Mouse (Mus musculus) adrenal gland, postnatal 10 days (tissue): ENCODE measurements around the gene Olfr1513. TPM values are rescaled to one million over a fixed set of nuclear protein-coding genes. Genes with fewer than 3 reads are reported as not detected.
"Not testable (repeated sequence)": the region's sequence is repeated elsewhere in the genome, so short reads cannot be mapped to it uniquely, and the experiment has no call there.

Experiments
- DNase-seq: peaks from one replicate; pipeline ENCODE4 v3.0.0; 2021; ENCODE audit warnings: mixed read lengths
- long read RNA-seq, 2 experiments: library from polyadenylated mRNA; stranded (forward); transcript quantifications; one replicate each; pipeline ENCODE4 v2.0.0; 2021
- total RNA-seq, 2 experiments: library from RNA; stranded (reverse); gene quantifications; 2 replicates each; pipeline ENCODE4 v1.2.3; 2021

Olfr1513 gene
- total RNA-seq = not detected
- long read RNA-seq, experiment 1 = 0 reads
- long read RNA-seq, experiment 2 = 0 reads

DNA sequence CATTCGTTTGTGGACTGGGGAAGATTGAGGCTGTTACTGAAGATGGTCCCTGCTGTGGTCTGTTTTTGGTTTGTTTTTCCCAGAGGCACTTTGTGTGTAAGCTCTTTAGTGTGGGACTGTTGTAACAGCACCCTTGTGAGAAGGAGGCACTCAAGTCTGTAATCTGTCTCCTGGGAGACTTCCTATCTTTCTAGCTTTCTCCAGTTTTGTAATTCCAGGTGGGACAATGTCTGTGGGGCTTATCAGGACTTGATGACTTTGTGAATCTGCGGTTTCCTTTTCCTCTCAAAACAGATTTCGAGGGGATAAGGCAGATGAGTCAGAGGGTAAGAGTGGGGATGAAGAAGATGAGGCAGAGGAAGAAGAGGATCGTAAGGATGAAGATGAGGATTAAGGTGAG lies at the start of gene Olfr1513:
Gene Olfr1513 (minus strand): TSS at position 101 of the 400 bp plus-strand sequence.
- DNase-seq = no peak

DNA sequence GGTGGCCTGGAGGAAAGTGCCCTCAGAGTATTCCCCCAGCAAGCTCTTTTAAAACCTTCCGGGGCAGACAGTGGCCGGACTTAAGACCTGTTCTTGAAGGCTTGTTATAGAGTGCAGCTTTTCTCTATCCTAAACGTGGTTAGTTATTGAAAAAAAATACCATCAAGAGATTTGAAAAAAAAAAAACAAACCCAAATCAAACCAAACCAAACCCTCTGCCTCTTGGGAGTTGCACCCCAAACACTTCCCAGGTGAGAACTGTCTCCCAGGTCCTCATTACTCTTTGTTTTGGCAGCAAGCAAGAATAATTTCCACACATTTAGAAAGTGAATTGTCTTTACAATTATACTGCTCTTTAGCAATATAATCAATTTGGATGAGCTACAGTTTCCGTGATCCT lies 41.1 kb upstream of the Olfr1513 start, which contains the start of gene Olfr1511:
Gene Olfr1511 (minus strand): TSS at position 101 of the 400 bp plus-strand sequence.
- DNase-seq = no peak

DNA sequence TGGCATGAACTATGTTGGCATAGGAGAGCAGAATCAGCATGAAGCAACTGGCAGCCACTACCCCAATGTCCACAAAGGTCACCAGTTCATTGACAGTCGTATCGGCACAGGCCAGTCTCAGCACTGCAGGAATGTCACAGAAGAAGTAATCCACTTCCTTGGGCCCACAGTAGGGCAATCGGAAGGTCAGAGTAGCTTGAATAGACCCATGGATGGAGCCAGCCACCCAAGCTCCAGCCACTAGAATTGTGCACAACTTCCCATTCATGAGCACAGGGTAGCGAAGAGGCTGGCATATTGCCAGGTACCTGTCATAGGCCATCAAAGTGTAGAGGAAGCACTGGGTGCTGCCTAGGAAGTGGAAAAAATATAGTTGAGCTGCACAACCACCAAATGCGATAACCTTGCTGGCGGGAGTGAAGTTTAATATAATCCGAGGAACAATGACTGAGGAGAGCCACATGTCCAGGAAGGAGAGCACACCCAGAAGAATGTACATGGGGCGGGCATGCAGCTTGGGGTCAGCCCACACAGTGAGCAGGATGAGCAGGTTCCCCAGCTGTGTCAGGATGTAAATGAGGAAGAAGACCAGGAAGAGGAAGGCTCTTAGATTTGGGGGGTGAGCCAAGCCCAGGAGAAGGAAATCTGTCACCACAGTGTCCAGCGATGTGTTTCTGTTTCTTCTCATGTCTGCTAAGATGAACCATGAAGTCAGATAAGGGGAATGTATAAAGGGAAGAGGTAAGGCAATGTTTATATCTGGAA lies 34.1 kb upstream of the Olfr1513 start:
- not testable (repeated sequence) for DNase-seq

DNA sequence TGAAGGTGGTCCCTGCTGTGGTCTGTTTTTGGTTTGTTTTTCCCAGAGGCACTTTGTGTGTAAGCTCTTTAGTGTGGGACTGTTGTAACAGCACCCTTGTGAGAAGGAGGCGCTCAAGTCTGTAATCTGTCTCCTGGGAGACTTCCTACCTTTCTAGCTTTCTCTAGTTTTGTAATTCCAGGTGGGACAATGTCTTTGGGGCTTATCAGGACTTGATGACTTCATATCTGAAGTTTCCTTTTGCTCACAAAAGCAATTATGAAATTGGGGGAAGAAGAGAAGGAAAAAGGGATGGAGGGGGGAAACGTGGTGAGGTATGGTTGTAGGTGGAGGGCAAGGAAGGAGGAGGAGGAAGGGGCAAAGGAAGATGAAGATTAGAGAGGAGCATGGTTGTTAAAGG lies 22.9 kb upstream of the Olfr1513 start, which contains the start of gene Olfr1512:
Gene Olfr1512 (minus strand): TSS at position 101 of the 400 bp plus-strand sequence.
- DNase-seq = no peak

DNA sequence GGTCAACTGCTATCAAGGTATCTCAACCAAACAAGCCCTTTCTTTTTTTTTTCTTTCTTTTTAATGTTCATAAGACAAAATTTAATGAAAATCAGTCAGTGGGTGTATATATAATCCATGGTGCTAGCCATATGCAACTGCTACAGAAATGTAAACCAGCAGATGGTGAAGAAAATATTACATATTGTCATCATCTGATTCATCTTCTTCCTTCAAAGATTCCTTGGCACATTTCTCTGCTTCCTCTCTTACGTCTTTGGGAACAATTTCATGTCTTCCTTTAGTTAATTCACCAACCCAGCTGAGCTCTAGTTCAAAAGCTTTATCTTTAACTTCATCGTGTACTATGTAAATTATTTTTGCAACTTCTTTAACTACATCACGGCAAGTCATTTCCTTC lies 12.5 kb upstream of the Olfr1513 start:
- DNase-seq = no peak

DNA sequence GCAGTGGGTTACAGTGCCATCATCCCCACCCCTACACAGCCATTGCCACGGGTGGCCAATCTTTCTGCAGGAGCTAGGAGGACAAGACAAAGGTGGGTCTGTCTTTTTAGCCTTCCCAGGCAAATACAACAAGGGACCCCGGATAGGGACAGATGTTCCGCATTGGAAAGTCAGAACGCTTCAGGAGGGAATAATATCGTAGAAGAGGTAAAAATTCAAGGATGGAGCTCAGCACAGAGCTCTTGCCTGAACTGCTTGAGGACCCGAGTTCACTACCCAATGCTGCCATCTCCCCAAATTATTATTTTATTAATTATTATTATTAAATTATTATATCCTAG lies 16.7 kb downstream of the Olfr1513 start:
- no peak for DNase-seq

DNA sequence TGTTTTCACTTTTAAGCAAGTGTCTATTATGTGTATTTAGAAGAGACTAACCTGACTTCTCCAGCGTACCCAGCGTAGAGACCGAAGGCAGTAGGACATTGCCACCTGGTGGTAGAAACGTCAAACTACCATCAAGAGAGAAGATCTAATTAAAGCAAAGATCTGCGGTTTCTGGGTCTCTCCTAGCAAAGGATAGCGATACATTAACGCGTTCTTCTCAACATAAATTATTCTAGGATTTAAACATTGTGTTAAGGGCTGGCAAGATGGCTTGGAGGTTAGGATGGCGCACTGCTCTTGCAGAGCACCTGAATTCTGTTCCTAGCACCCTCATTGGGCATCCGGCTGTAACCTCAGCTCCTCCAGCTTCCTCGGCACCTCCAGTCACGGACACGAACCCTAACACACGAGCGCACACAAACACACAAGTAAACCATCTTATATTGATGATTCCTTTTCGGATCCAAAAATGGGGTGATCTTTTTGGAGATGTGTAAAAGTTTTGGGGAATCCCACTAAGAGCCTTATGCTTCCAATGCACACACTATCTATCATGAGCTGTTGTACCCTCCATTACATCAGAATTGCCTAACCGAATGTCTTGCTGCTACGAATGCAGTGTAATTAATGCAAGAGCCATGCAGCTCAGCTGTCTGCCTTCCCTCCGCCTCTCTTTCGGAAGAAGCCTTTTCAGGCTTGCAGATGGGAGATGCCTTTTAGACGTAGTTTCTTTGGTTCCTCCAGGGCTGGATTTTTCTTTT lies 17.3 kb downstream of the Olfr1513 start:
- DNase-seq = peak; percentile 73

DNA sequence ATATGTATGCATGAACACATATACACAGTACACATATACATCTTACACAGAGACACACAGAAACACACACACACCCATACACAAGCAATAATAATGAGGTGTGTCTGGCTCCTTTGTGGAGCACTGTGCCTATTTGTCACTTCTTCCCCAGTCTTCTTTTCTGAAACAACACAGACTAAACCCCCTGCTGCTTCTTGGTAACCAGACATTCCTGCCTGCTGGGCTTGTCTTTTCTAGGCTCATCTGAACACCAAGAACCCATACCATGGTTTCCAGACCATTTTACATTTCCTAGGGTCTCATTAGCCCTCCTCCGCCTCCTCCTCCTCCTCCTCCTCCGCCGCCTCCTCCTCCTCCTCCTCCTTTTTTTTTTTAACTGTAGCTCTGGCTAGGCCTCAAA lies 24.0 kb downstream of the Olfr1513 start:
- no peak for DNase-seq

DNA sequence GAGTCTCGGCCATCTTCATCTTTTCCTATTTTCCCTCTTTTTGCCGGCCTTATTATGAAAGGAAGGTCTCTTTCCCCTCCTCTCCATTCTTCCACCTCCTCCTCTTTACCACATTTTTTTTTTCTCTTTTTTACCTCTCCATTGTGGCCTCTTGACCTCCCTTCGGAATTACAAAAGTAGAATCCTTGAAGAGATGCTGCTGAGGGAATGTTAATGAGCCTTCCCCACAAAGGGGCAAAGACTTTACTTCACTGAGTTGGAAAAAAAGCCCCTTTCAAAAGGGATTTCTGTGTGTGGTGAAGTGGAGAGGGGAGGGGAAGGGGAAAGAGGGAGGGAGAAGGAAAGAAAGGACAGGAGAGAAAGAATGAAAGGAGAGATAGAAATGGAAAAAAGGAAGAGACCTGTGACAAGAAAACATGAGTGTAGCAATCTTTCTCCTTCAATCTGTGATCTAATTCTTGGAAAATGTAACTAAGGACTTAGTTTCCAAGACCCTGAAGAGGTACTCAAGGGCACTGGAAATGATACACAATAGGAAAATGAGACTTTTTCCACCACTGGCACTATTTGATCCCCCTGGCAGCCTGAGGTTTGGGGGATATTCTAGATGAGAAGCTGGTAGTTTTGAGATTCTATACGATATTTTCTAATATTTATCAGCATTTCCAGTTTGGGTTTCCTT lies 25.0 kb downstream of the Olfr1513 start:
- no peak for DNase-seq

DNA sequence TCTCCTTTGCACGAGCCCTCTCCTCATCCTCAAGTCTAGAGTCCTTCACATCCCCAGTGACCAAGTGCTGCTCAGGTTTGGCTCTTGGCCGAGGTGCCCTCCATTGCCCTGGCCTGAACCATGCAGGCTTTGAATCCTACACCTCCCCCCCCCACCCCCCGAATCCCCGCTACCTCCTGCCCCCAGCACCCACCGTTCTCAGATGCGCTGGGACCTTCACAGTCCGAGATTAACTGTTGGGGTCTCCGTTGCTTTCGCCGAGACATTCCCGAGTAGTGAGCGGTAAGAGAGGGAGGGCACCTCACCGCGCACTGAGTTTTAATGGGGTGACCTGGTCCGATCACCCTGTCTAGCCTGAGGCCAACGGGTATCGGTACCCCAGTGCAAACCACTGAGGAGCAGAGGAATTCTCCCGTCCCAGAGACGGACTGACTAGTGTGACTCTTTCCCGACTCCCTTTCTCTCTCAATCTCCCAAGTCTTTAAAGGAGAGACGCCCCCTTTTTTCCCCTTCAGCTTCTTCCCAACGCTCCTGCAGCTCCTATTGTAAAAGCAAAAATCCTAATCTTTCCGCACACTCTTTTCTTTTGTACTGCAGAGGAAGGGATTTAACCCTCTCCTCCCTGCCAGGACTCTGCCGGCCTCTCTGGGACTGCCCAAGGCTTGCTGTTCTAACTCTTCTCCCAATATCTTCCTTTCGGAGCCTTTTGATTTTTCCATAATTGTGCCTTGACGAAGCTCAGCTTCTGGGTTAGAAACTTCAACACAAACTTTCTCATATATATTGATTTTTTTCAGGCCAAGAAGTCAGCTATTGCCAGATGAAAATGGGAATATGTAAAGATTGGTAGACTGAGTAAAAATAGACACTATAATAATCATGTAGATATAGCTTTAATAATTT lies 28.0 kb downstream of the Olfr1513 start, which contains the start of gene Sall2:
Gene Sall2 (minus strand): TSS at position 853 of the 903 bp plus-strand sequence.
- no peak for DNase-seq

DNA sequence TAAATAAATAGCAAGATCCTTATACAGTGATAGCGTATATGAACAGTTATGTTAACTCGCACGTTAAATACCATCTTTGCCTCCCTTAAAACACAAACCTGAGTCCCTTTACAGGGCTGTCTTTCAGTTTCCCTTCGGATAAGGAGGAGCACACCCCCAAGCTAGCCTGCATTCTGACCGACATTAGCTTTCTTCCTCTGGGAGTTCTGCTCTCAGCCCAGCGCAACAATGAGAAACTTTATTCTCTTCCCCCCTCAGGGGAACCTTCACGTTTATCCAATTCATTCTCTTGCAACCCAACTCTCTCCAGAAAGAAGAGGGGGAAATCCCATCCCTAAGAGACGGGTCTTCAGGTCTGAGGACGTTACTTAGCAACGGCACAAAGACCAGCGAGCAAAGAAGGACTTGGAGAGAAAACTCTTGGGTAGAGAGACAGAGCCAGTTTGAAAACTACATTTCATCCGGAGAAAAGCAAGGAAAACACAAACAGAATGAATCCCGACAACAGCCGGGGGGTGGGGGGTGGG lies 28.8 kb downstream of the Olfr1513 start:
- DNase-seq = no peak

DNA sequence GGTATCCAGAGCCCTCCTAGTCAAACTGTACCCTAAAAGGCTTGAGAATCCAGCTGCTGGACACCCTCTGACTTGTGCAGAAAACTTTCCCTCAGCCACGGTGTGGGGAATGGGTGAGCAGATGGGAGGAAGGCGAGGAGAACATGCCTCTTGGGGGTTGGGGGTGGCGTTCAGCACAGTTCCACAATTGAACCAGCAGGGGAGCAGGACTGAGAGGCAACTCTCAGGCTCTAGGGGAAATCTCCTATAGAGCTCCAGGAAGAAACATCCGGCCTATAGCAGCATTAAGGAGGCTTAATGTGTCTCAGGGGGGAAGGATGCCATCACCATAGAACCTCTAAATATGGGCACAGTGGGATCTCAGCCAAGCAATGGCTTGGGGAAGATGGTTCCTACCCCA lies 30.3 kb downstream of the Olfr1513 start:
- no peak for DNase-seq

DNA sequence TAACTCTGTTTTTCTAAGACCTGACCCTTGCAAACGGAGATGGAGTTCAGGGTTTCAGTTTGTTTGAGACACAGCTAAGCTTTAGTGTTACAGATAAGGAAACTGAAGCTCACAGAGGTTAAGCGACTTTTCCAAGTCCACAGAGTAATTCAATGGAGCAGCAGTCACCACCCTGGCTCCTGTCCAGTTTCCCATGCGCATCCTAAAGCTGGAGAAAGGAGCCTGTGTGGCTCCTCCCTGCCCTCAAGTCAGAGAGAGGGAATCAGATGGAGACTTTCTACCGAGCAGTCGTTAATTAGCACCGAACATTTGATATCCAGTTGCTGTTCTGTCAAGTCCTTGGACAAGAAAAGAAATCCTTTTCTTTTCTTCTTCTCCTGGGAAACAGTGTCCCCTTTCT lies 36.8 kb downstream of the Olfr1513 start:
- DNase-seq = no peak

DNA sequence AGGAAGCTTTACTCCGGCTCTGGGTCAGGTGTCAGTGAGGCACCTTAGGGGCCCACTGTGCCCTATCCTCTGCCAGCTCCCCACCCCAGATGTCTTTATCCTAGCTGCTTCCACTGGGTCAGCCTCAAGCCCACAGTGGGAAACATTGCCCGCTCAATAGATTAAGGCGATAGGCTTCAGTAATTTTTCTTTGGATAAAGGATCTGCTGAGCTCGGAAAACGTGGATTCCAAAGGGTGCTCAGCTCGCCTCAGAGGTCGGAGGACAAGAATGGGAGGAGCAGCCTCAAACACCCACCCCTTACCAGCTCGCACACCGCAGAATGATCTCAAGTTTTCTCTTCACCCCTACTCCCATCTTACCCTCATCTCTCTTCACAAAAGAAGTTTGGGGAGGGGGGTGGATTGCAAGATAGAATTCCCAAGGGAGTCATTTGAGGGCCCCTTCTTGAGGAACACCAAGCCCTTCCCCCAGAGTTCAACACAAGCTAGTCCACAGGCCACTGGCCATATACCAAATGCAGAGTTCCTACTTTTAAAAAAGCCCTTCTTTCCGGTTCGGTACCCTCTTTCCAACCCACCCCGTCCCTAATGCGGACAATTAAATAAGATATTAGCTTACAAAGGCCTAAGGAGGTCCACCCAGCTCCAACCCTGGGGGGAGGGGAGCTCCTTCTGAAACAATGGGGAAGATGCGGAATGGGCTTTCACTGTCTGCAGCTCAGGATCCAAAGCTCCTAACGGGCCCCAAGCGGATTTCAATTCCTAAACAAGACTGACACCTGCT lies 39.6 kb downstream of the Olfr1513 start:
- no peak for DNase-seq

DNA sequence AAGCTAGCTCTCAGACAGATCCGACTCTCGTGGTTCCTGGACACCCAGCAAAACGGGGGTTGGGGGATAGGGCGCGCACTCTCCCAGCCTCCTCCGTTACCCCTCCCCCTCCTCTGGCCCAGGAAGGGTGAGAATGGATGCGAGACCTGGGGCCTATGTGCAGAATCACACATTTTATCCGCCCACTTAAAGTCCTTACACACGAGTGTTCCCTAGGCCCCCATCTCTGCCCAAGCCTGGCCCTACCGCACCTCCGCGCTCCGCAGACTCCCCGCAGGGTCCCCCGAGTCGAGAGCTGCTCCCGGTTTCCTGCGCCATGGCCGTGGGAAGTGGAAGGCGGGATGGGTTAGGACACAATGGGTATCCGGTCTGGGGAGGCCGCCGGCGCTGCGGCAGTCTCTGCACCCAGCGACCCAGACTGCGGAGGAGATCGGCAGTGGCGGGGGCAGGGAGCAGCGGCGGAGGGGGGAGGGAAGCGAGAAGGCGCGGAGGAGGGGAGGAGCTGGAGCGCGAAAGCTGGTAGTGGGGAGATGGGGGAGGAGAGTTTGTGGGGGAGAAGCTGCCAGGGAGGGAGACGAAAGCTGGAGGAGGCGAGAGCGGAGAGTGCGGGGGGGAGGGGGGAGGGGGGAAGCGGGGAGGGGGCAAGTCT lies 40.3 kb downstream of the Olfr1513 start:
- peak; percentile 77 for DNase-seq

DNA sequence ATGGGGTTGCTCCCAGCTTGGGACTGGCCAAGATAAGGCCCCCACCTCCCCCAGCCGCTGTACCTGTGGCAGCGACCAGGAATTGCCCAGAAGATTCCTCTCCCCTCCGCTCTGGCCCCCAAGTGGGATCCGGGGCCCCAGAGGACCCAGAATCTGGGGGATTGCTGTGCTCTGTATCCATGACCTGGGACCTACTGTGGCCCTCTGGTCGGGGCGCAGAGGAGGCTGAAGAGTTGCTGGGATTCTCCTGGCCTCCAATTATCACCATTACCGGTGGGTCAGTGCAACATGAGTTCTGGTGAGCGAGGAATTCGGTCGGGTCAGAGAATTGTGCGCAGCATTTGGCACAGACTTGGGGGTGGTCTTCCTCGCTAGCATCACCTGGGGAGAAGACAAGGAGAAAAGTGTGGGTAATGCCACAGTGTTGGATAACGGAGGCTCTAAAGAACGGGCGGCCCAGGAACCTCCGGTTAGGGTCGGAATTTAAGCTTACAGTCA lies 40.9 kb downstream of the Olfr1513 start:
- no peak for DNase-seq

DNA sequence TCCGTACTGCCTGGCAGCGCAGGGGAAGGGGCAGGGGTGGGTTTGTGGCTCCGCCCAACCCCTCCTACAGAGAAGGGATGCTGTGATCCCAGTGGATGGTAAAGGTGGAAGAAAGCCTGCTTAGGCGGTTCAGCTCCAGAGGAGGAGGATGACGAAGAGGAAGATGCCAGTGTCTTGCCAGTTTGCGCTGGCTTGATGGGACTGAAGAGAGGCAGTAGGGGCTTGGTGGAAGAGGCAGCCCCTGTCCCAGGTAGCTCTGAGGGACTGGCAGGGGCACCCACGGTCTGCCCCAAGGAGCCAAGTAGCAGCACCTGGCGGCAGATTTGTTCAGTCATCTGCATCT lies 41.4 kb downstream of the Olfr1513 start:
- DNase-seq = no peak

DNA sequence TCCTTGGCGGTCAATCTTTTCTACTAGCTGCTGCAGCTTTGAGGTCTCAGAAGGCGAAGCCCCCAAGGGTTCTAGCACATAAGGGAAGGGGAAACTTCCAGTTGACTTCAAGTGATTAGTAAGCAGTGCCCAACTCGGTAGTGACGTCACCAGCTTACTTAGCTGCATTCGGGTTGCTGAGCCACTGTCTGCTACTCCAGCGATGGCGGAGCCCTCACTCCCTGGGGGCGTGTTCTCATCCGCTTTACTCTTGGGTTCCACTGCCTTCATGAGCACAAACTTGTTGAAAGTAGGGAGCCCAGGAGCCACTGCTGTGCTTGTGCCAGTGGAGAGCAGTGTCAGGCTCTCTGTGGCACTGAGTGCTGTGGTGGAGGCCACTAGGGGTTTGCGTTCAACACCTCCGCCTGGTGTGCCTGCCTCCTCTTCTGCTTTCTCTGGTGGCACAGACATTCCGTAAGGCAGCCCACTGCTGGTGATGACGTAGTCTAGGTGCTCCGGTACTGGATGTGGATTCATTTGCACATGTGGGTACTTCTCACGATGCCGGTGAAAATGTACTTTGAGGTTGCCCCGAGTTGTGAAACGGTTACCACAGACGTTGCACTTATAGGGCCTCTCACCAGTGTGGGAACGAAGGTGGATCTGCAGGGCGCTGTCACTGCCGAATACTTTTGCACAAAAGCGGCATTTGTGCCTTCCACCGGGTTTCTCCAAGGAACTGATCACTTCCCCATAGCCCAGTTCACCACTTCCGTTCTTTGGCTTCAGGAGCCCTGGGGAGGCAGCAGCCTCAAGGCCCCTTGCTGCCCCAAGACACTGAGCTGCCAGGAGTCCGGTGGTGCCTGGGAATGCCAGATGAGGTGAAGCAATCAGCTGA lies 42.0 kb downstream of the Olfr1513 start:
- no peak for DNase-seq

DNA sequence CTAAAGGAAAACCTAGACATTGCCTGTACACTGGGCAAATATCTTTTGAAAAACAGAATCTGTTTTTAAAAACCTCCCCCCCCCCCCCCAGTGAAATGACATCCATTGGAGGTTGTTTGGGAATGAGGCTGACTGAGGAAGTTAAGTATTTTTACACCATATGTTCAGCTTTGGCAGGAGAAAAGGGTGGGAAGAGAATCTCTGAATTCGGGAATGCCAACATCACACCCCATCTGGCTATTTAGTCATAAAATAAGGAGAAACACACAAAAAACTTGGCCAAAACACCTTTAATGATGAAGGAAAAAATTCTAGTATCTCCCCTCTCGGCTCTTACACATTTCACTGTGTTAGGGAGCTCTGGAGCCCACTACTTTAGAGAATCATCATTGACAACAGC lies 45.3 kb downstream of the Olfr1513 start:
- no peak for DNase-seq
